Mouse (Mus musculus) T-helper 17 cell (primary cell): ENCODE data around the gene Gm9913.

Experiments
- in situ Hi-C, 2 experiments: fragments of 300-600 bp; cut with MboI, MseI; formaldehyde crosslinking; loops; 1 replicate in 1 of 2; 2 replicates in 1 of 2; pipeline ENCODE4 v1.15.1; 2025; ENCODE audit warnings: high pct_unique_total_duplicates in 2 of 2

Gm9913 gene

GRCm38 (mm10) chr2:125505006-125505745 lies at the start of gene Gm9913:
Gm9913 (plus strand) TSS chr2:125505089.
- in situ Hi-C loops: loop anchor here in 1 of 2 experiments (10.0 kb wide), 1 partner anchor 1580 kb away; no protein-coding TSS in a partner anchor

- in situ Hi-C loops: no loop called here
Measured at GRCm38 (mm10) chr2:125456059-125456789, 48.7 kb upstream of the Gm9913 start.

GRCm38 (mm10) chr2:125459087-125459486 lies 45.8 kb upstream of the Gm9913 start:
- in situ Hi-C loops: no loop called here

GRCm38 (mm10) chr2:125464036-125464435 lies 40.9 kb upstream of the Gm9913 start:
- in situ Hi-C loops: no loop called here

DNA sequence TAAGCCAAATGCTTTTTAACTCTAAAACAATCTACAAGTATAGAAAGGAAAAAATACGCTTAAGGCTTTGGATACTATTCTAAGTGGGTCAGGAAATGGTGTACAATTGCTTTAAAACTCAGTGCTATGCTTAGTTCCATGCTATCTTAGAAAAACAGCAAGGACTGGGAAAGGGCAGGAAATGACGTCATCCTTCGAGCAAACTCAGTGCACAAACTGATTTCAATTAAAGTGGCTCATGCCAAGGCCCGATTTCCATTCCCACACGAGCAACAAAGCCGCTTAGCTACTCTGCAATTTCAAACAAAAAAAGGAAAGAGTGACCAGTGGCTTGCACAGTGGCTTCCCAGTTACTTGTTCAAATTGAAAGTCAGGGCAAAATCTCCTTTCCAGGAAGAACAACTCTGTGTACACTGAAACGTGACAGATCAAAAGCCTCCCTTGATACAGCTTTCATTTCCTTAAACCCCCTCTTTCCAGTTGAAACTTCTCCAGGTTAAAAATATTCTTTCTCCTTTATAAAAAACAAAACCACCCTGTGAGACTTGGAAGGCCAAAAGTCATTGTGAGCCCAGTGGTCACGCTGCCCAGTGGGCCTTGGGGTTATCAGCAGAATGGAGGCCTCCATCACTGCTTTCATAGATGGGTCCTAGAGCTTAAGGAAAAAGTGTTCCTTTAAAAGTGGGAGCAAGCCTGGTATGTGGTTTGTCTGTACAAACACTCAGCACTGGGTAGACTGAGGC lies 34.2 kb upstream of the Gm9913 start:
- in situ Hi-C loops: no loop called here

GRCm38 (mm10) chr2:125471721-125472120 lies 33.2 kb upstream of the Gm9913 start:
- in situ Hi-C loops: no loop called here

DNA sequence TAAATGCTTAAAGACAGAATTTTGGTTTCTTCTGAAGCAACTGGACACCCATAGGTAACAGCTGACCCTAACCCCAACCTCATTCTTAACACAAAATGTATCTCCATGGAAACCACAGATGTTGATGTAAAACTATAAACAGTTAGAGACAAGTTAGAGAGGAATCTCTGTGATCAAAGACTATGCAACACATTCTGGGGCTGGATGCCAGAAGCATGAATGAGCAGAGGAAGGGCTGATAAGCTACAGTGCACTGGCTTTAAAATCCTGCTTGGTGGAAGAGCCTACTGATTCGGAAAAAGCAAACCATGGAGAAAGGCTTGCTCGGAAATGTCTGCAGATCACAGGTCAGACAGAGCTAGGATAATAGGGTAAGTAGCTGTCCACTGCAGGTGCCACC lies 31.7 kb upstream of the Gm9913 start:
- in situ Hi-C loops: no loop called here

- in situ Hi-C loops: no loop called here
Measured at GRCm38 (mm10) chr2:125474690-125475089, 30.2 kb upstream of the Gm9913 start.

- in situ Hi-C loops: no loop called here
Measured at GRCm38 (mm10) chr2:125476231-125476630, 28.7 kb upstream of the Gm9913 start.

- in situ Hi-C loops: no loop called here
Measured at GRCm38 (mm10) chr2:125477367-125477766, 27.5 kb upstream of the Gm9913 start.

DNA sequence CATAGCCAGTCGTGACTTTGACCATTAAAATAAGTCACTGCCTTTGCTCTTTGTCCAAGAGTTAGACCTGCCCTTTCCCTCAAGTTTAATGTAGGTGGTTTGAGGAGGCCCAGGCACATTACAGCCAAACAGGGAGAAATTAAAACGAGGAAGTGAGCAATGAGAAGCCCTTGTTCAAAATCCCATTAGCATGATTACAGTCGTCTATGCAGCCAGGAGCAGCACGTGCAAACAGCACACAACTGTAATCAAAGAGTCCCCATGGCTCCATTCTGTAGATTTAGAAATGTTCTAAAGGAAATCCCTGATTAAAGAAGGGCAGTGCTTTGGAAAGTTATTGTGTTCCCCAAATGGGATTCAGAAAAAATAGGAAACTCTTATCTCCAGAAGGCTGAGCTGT lies 26.2 kb upstream of the Gm9913 start:
- in situ Hi-C loops: no loop called here

DNA sequence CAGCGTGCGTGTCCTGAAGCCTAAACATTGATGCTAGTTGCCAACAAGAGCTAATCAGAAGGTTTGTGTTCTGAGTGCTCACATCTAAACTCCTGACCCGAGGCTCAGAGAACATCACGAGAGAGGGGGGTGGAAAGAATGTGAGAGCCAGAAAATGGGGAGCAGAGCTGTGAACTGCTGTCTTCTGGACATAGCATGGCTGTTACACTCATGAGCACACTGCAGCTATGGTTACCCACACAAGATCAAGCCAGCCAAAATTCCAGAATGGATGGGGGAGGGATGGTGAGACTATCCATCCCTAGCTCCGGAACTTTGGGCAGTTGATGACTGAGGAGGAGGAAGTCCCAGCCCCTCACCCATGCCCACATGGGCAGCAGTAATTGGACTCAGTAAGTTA lies 24.8 kb upstream of the Gm9913 start:
- in situ Hi-C loops: no loop called here

GRCm38 (mm10) chr2:125481116-125481515 lies 23.8 kb upstream of the Gm9913 start:
- in situ Hi-C loops: no loop called here

GRCm38 (mm10) chr2:125481531-125482317 lies 23.2 kb upstream of the Gm9913 start:
- in situ Hi-C loops: no loop called here

- in situ Hi-C loops: no loop called here
Measured at GRCm38 (mm10) chr2:125484164-125484563, 20.7 kb upstream of the Gm9913 start.

DNA sequence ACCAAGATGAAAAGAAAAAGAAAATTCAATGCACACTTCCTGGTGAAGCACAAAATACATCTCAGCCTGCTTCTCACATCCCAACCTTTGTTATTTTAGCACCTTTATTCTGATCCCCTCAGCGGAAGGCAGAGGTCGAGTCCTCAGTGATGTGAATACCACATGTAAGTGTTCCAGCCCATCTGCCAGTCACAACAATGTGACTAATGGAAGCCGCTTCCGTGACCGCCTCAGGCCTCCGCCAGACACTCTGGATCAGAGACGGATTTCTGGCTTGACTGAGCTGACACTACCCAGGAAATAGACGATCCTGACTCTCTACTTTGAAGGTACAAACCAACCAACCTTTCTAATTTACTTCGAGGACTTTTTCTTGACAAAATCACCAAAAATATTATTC lies 20.0 kb upstream of the Gm9913 start:
- in situ Hi-C loops: no loop called here

DNA sequence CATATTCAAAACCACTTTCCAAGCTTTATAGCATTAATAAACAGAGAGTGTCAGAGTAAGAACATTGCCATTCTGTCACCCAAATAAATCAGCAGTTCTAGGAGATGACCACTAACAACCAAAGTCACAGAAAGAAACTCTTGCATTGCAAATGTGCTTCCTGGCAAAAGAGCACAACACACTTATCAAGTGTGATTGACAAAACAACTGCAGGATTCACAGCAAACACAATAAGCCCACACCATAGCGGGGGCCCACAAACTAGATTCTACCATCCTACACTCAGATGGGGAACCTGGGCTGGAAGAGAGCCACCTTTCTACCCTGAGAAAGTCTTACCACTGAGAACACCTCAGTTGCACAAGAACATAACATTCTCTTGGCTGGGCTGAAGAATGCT lies 14.9 kb upstream of the Gm9913 start:
- in situ Hi-C loops: no loop called here

DNA sequence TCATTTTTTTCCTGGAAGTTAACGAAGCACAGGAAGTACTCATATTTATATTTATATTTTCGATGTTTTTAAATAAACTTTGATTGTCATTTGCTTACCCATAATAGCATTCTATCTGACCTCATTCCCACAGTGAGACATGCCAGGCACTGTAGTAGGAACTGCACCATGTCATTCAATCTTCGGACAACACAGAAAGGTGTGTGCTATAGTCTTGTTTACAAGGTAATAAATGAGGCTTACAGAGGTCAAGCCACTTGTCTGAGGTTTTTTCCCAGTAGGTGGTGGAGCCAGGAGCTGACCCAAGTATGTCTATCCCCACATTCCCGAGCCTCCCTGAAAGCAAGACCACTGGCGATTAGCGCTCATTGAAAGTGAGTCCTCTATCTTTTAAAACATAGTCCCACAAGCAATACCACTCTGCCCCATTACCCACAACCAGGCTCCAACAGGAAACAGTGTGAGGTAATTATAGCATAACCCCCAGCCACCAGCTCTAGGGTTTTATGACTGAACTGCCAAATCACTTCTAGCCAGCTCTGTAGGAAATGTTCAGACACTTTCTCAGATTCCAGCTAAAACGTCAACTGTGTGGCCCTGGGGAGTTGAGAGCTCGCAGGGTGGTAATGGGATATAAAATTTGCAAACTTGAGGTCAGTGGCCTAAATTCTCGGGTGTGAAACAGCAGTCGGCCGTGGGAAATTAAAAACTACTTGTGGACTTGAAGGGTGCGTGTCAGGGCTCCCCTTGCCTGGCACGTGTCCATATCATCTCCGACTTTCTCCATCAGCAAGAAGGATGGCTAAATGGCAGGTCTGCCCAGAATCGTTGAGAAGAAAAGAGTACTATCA lies 12.6 kb upstream of the Gm9913 start:
- in situ Hi-C loops: no loop called here

DNA sequence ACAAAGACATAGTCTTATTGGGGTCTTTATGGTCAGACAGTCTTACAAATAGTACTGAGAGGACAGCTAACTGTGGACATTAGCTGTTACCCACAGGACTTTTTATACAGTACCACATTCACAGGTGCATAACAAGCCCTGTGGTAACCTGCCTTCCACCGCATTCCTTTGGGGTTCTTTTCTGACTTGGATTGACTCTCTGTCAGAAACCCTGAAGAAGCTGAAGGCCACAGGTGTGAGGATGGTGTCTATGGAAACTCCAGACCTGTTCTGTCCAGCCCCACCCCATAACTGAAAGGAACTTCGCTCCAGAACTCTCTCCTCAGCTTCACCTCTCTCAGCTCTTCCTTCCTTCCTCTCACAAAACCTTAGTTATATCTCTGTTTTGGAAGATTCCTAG lies 10.6 kb upstream of the Gm9913 start:
- in situ Hi-C loops: no loop called here
